Mouse (Mus musculus) midbrain, embryonic 15.5 days (tissue): ENCODE measurements around the gene Coro2a. TPM values are rescaled to one million over a fixed set of nuclear protein-coding genes. Genes with fewer than 3 reads are reported as not detected.
A peak's percentile ranks its signal among the peaks of the same experiment; 100 is the strongest.

ENCODE experiments used
- ATAC-seq: fragments of 200-750 bp; cut with Nextera tagmentation; replicated peaks from 2 replicates; pipeline ENCODE4 v1.8.0; 2017; ENCODE audit warnings: moderate TSS enrichment
- H3K27ac ChIP-seq: fragments of 300-500 bp; sonication (generic); 2 replicates; pipeline ENCODE4 v1.5.1; 2015; ENCODE audit warnings: mild to moderate bottlenecking, inconsistent platforms
- H3K27me3 ChIP-seq: fragments of 300-500 bp; sonication (generic); replicated peaks from 2 replicates; pipeline ENCODE4 v1.6.1; 2015; ENCODE audit warnings: inconsistent platforms
- H3K36me3 ChIP-seq: fragments of 300-500 bp; sonication (generic); replicated peaks from 2 replicates; pipeline ENCODE4 v1.6.1; 2015; ENCODE audit warnings: inconsistent platforms
- H3K4me1 ChIP-seq: fragments of 300-500 bp; sonication (generic); 2 replicates; pipeline ENCODE4 v1.6.1; 2015; ENCODE audit warnings: inconsistent platforms
- H3K4me2 ChIP-seq: fragments of 300-500 bp; sonication (generic); 2 replicates; pipeline ENCODE4 v1.6.1; 2015; ENCODE audit warnings: inconsistent platforms, mild to moderate bottlenecking, moderate library complexity
- H3K4me3 ChIP-seq: fragments of 300-500 bp; sonication (generic); 2 replicates; pipeline ENCODE4 v1.5.1; 2015; ENCODE audit warnings: mild to moderate bottlenecking, inconsistent platforms
- H3K9ac ChIP-seq: fragments of 300-500 bp; sonication (generic); 2 replicates; pipeline ENCODE4 v1.6.1; 2015; ENCODE audit warnings: mild to moderate bottlenecking, inconsistent platforms
- H3K9me3 ChIP-seq: fragments of 300-500 bp; sonication (generic); 2 replicates; pipeline ENCODE4 v1.6.1; 2016; ENCODE audit warnings: inconsistent platforms
- WGBS: fragments of 180-500 bp; shearing (Covaris S2); methylation state at CpG from one replicate; pipeline ENCODE4 v1.1.7; 2015; ENCODE audit warnings: mixed read lengths; 5-methylcytosine and 5-hydroxymethylcytosine counted together
- polyA plus RNA-seq: library from polyadenylated mRNA; unstranded; fragments of >200 nt; fragmentation: Nextera tagmentation; extraction: Ambion mirVana; gene quantifications from 2 replicates; pipeline ENCODE4 v1.2.1, GENCODE M21; 2015

Gene Coro2a
- polyA plus RNA-seq, 1 experiment from 2014 or later, result 6.8 TPM

DNA sequence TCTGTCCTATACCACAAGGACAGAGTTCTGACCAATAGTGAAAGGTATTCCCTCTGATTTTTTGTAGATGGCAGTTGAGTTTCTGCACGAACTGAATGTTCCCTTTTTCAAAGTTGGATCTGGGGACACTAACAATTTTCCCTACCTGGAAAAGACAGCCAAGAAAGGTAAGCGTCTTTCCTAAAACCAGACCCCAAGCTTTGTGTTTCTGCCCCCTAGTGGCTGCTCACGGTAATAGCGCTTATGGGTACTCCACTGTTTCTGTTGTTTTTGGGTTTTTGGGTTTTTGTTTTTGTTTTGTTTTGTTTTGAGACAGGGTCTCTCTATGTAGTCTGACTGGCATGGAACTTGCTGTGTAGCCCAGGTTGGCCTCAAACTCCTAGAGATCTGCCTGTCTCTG lies 103.0 kb downstream of the Coro2a start:
- no peak overlapping the region for H3K4me3 ChIP-seq
- H3K27me3 ChIP-seq, result no peaks in the 10 kb centered on the region
- WGBS, result 11% methylated on average over 4 of the region's 4 CpGs
- H3K9me3 ChIP-seq, result no peaks in the 10 kb centered on the region
- no peak overlapping the region for H3K4me2 ChIP-seq
- peaks cover 17% of the 10 kb centered on the region; the same call in 1 of the 2 replicates for H3K36me3 ChIP-seq
- H3K9ac ChIP-seq, result no peak overlapping the region
- H3K27ac ChIP-seq, result no peak overlapping the region
- no peak for ATAC-seq
- H3K4me1 ChIP-seq, result no peaks in the 10 kb centered on the region

DNA sequence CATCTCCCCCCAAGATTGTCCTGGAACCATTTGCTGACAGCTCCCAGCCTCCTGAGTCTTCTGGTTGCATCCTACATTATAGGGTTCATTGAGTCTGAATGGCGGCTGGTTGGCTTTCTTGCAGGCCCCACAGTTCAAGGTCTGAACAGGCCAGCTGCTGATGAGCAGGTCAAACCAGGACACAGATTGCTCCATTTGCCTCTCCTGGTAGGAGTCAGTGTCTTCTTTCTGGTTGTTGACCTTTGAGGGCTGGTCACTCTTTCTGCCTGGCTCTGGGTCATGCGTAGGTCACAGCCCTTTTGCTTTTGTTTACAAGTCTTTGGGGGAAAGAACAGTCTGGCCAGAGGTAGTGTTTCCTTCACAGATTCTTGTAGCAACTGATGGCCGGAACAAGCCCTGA lies 103.5 kb downstream of the Coro2a start:
- H3K36me3 ChIP-seq, result peaks cover 22% of the 10 kb centered on the region; the same call in 1 of the 2 replicates

DNA sequence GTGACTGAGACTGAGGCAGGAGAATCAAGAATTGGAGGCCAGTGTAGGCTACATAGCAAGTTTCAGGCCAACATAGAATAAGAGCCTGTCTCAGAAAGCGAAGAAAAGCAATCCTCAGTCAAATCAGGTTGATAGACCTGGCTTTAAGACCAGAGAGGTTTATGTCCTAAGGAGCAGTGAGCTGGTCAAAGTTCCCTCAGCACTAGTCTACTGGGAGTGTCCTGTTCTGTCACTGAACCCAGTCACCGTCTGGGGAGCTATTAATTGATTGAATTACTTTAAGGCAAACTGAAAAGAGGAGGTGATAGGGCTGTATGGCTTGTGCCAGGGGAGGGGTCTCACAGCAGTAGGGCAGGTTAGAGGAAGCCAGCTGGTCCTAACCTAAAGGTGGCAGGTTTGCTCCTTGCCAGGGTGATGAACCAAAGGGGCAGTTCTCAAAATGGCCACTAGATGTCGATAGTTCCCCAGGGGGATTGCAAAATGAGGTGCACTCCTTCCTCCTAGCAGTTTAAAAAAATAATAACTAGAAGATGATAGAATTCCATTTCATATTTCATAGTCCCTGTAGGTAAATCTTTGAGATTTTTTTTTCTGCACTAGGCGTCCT lies 104.6 kb downstream of the Coro2a start:
- Histone ChIP-seq H3K4me2 (no peak overlapping the region), H3K4me1 (no peaks in the 10 kb centered on the region), H3K9me3 (no peaks in the 10 kb centered on the region), H3K27ac (no peak overlapping the region), H3K27me3 (no peaks in the 10 kb centered on the region), H3K36me3 (peaks cover 28% of the 10 kb centered on the region; the same call in 1 of the 2 replicates), H3K9ac (no peak overlapping the region), H3K4me3 (no peak overlapping the region)
- no peak for ATAC-seq
- 40% methylated on average over 4 of the region's 4 CpGs for WGBS

More for the DNA sequence above, 103.5 kb downstream of the Coro2a start:
- no peak overlapping the region for H3K4me2 ChIP-seq
- H3K4me1 ChIP-seq, result no peaks in the 10 kb centered on the region
- no peaks in the 10 kb centered on the region for H3K27me3 ChIP-seq
- H3K9ac ChIP-seq, result no peak overlapping the region
- no peak for ATAC-seq
- WGBS, result 74% methylated on average over 3 of the region's 3 CpGs
- no peak overlapping the region for H3K4me3 ChIP-seq
- H3K27ac ChIP-seq, result no peak overlapping the region
- no peaks in the 10 kb centered on the region for H3K9me3 ChIP-seq

DNA sequence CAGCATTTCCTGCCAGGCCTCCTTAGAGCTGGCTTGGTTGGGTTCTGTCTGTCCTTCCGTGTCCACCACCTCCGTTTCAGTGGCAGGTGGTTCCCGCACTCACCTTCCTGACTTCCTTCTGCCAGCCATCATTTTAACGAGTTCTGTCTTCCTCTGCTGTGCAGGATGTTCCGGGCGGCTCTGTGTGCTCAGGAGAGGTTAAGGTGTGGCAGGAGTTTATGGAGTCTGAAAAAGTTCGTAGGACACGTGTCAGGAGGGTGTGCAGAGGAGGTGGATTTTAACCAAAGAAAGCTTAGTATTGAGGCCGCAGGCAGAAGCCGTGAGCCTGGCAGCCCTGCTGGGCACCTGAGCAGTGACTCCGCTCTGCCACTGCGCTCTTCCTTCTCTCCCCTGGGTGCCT lies 106.5 kb downstream of the Coro2a start:
- H3K27me3 ChIP-seq, result no peaks in the 10 kb centered on the region
- H3K9me3 ChIP-seq, result no peaks in the 10 kb centered on the region
- WGBS, result 93% methylated on average over 12 of the region's 12 CpGs
- peaks cover 23% of the 10 kb centered on the region; the same call in 1 of the 2 replicates for H3K36me3 ChIP-seq
- H3K4me1 ChIP-seq, result peaks cover under 1% of the 10 kb centered on the region
- H3K4me3 ChIP-seq, result no peak overlapping the region
- no peak overlapping the region for H3K27ac ChIP-seq
- H3K4me2 ChIP-seq, result no peak overlapping the region
- H3K9ac ChIP-seq, result no peak overlapping the region
- no peak for ATAC-seq

DNA sequence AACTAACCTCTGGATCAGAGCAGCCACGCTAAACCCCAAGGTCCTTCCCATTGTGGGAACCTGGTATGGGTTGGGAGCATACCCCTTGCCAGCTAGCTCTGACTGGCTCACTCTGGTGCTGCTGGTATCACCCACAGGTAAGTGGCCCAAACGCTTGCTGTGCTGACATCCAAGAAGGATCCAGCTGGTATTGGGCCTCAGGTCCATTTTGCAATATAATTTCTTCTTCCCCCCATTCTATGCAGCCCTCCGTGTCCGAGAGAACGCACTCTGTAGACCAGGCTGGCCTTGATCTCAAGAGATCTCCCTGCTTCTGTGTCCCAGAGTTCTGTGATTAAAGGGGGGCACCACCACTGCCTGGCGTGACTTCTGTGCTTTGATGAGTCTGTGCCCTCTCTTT lies 108.9 kb downstream of the Coro2a start:
- H3K36me3 ChIP-seq, result peaks cover 16% of the 10 kb centered on the region; the same call in 1 of the 2 replicates

DNA sequence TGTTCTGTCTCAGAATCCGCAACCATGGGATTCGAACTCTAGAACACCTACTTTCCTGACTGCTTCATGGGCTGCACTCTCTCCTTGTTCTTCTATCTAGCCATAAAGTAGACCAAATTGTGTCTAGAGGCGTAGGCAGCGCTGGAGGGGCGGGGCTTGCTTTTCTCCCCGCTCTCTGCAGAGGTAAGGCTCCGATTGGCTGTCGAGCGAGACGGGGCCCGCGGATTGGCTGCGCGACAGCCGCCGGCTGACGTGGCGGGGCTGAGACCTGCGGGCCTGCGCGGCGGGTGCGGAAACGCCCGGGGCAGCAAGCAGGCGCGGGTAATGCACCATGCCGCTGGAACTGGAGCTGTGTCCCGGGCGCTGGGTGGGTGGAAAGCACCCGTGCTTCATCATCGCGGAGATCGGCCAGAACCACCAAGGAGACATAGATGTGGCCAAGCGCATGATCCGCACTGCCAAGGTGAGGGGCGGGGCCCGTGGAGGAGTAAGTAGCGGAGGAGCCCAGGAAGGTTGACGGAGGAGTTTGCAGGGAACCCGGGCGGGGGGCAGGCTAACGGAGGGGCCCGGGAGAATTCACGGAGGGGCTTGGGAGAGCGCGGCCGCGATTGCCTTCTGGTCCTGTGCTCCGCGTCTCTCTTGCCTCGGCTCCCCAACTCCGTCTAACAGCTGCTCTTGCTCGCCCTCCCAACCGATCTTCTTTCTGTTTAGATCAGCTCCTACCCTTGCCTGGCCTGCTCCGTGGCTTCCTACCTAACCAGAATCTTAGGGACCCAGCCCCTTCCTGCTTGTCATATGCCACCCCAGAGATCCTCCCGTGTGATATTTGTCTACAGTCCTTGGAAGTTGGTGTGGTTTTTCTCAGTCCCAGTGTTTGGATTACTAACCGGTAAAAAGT lies 112.7 kb downstream of the Coro2a start, which contains the start of gene Nans:
Gene Nans (plus strand): TSS at position 221 of the 898 bp plus-strand sequence.
- Histone ChIP-seq H3K4me3 (peak within 1 kb of the TSS; percentile 79), H3K27me3 (no peaks in the 10 kb centered on the region), H3K27ac (peak within 1 kb of the TSS; percentile 82), H3K4me2 (peak within 1 kb of the TSS; percentile 70), H3K36me3 (peaks cover 14% of the 10 kb centered on the region; the same call in 1 of the 2 replicates), H3K9ac (peak within 1 kb of the TSS; percentile 68), H3K4me1 (peaks cover 11% of the 10 kb centered on the region), H3K9me3 (no peaks in the 10 kb centered on the region)
- under 1% methylated on average over 58 of the region's 58 CpGs for WGBS
- peak; percentile 99 for ATAC-seq

More for the DNA sequence above, 108.9 kb downstream of the Coro2a start:
- WGBS, result 97% methylated on average over 6 of the region's 6 CpGs
- no peaks in the 10 kb centered on the region for H3K9me3 ChIP-seq
- no peak overlapping the region for H3K9ac ChIP-seq
- peaks cover 11% of the 10 kb centered on the region for H3K4me1 ChIP-seq
- ATAC-seq, result no peak
- H3K27me3 ChIP-seq, result no peaks in the 10 kb centered on the region
- no peak overlapping the region for H3K27ac ChIP-seq
- H3K4me3 ChIP-seq, result no peak overlapping the region
- H3K4me2 ChIP-seq, result no peak overlapping the region

DNA sequence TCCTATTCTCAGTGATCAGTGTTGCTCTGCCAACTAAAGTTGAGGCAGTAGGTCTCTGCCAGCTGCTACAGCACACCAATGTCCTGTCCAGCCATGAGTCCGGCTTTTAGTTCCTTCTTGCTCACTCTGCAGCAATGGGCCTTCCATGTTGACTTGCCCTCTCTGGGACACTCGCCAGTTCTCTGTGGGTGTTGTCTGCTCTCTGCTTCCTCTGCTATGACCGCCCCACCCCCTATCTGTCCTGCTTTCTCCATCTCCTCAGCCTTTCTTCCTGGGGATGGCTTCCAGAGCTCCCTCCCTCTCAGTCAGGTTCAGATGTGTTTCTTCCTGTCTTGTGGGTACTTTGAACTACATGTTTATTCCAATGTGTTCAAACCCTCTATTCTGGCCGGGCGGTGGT lies 114.7 kb downstream of the Coro2a start:
- Histone ChIP-seq H3K4me1 (peaks cover 11% of the 10 kb centered on the region), H3K9me3 (no peaks in the 10 kb centered on the region), H3K27ac (no peak overlapping the region), H3K9ac (no peak overlapping the region), H3K4me2 (no peak overlapping the region), H3K27me3 (no peaks in the 10 kb centered on the region), H3K36me3 (no peaks in the 10 kb centered on the region), H3K4me3 (no peak overlapping the region)
- WGBS, result 89% methylated on average over 5 of the region's 5 CpGs
- no peak for ATAC-seq

Other genes starting within 250 kb of the Coro2a start
- 9.2 and 9.4 TPM in 2 replicates for gene Trmo, start 212.8 kb downstream of the Coro2a start, polyA plus RNA-seq
- 0.14 and 0.59 TPM in 2 replicates for gene Hemgn, start 188.7 kb downstream of the Coro2a start, polyA plus RNA-seq
- gene Anp32b, start 151.3 kb downstream of the Coro2a start, polyA plus RNA-seq, result 72.3 and 74.4 TPM in 2 replicates
- 69.8 and 76.2 TPM in 2 replicates for gene Nans, start 113.0 kb downstream of the Coro2a start, polyA plus RNA-seq
- 0.82 and 1.1 TPM in 2 replicates for gene Trim14, start 66.1 kb downstream of the Coro2a start, polyA plus RNA-seq
- 0.61 and 0.88 TPM in 2 replicates for gene Tbc1d2, start 48.0 kb upstream of the Coro2a start, polyA plus RNA-seq